Mouse (Mus musculus) frontal cortex, postnatal 25 days (tissue): Measurements from ENCODE around the gene Ntng1.
"Not testable (repeated sequence)": the region's sequence is repeated elsewhere in the genome, so short reads cannot be mapped to it uniquely, and the experiment has no call there.

Source experiments
- DNase-seq, 2 experiments: peaks; one replicate each; pipeline ENCODE4 v3.0.0; 2022; ENCODE audit warnings: low spot score in 2 of 2

Gene Ntng1

GRCm38 (mm10) chr3:109783231-109783630 lies 360.6 kb downstream of the Ntng1 start:
- no peak for DNase-seq

- peak; percentile 42 to 64 for DNase-seq
Observed at GRCm38 (mm10) chr3:109782289-109782951, 361.4 kb downstream of the Ntng1 start.

- peak in 1 of 2 experiments; percentile 9 for DNase-seq
Observed at GRCm38 (mm10) chr3:109781917-109782288, 361.9 kb downstream of the Ntng1 start.

GRCm38 (mm10) chr3:109775200-109775599 lies 368.6 kb downstream of the Ntng1 start:
- no peak for DNase-seq

- no peak for DNase-seq
Observed at GRCm38 (mm10) chr3:109772120-109772519, 371.7 kb downstream of the Ntng1 start.

- DNase-seq: no peak
Observed at GRCm38 (mm10) chr3:109766939-109767338, 376.9 kb downstream of the Ntng1 start.

- DNase-seq: no peak
Observed at GRCm38 (mm10) chr3:109765608-109766007, 378.2 kb downstream of the Ntng1 start.

DNA sequence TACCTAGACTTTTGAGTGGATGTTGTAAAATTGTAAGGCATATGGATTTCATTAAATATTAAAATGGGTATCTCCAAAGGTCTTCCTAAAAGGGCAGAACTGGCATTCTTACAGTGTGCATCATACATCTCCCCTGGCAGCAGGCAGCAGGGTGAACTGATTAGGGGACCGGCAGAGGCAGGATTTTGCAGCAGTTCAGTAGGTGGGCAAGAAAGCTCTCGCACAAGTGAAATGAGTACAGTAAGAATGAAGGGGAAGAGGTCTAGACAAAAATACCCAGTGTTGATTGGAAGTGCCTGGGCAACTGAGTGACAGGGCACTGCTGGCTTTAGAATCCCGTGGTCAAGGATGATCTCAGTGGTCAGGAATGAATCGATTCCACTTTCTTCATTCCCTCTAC lies 378.7 kb downstream of the Ntng1 start:
- DNase-seq: no peak

DNA sequence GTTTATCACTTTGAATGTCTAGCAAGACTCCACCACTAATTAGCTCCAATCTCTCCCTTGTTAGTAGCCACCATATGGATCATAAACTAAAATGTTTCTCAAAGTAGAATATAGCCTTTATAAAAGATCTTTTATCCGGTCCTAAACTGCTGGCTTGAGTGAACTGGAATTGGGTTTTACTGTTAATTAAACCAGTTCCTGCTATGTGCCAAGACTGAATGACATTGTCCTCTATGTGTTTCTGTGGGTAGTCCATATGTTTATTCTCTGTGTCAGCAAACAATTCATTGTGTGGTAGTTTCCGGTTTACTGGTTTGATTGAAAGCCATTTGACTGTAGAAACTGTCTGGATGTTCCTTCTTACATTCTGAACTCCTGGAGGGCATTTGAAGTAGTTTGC lies 387.4 kb downstream of the Ntng1 start:
- no peak for DNase-seq

DNA sequence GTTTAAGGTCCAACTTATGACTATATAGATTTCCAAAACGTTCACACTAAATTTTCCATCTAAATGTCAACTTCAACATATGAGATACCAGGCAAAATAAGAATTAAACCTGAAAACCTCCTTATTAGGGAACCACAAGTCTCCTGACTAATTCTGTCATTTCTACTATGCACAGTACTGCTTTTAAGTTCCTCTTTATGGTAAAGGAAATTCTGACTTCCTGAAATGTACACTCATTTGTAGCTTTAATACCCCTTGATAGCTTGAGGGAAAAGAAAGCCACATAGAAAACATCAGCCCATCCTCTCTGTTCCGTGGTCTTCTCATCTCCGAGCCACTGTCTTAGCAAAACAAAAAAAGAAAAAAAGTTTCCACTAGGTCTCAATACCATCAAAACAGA lies 396.2 kb downstream of the Ntng1 start:
- DNase-seq: not testable (repeated sequence)

DNA sequence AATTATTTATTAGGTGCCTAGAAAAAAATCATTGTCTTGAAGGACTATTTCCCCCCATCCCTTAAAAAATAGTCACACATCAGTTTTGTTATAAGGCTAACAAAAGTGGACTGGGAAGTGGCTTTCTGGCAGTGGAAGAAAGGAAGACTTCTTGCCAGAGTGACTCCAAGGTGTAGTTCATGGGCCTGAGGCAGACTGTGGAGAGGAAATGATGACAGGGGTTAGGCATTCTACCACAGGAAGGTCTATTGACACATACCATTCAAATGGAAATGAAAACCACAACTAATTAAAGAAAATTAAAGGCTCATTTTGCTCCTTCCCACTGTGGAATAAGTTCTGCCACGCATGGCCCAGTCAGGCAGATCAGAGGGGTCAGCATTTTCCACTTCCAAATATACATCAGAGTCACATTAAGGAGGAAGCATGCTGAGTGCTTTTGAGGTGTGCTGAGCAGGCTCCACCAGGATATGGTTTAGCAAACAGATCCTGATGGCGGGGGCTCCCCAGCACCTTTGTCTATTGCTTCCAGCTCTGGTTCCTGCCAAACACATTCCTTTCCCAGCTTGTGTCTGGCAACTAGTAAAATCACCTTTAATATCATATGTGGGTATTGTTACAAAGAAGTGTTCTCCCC lies 403.2 kb downstream of the Ntng1 start:
- no peak for DNase-seq

DNA sequence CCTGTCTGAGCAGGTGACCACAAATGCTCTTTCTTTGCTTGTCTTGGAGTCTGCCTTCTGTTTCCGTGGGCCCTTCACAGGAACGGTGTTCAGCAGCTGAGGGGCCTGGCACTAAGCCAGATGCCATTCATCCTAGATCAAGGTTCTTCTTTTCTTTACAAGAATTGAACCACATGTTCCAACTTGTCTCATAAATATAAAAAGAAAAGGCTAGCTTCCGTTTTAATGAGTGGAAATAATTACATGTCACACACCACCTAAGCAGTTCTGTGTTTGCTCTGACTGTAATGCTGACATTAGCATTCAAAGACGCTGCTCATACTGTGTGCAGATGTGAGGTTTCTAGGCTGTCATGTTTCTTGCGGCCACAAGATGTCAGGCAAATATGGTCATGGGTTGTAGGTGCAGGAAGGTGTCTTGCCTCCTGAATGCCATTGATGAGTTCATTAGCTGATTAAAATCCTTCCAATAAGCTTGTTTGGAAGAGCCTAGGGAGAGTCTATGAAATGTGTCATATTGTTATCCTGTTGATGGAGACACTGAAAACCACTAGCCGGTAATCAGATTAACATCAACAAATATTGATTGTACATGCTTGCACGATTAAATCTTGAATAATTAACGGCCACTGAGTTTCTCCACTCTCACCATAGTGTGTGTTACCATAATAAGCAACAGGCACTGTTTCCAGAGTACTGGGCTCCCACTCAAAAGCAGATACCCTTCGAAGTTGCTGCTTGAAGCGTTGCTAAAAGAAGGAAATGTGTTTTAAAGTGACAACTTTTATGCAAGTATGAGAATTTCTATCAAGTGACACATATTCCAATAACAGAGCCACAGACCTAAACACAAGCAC lies 411.3 kb downstream of the Ntng1 start:
- no peak for DNase-seq

DNA sequence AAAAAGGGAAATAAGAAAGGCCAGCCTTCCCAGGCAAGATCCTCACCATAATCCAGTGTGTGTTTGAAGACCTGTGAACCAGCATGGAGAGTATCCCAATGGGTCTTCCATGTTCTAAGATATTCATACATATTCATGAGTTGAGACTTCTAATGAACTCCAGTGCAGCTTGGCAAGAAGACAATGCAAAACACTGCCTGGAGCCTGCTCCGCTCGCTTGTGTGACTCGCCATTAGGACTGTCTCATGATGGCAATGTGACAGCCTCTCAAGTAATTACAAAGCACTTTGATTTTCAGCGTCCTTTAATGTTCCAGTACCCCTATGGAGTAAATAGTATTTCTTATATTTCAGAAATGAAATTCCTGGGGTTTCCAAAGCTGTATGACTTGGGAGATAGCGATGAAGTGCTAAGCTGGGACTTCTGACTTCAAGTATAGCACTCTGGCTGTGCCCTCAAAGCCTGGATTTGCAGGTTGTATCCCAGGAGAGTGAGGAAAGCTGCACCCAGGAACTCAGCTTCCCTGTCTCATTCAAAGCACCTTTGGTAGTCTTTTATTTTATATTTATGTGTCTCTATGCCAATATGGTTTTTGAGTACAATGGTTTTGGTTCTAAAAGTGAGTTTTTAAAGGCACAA lies 412.1 kb downstream of the Ntng1 start:
- DNase-seq: no peak
